Mouse (Mus musculus) T-helper 2 cell (primary cell): ENCODE measurements around the gene Gm20906.
"Not testable (repeated sequence)": the region's sequence is repeated elsewhere in the genome, so short reads cannot be mapped to it uniquely, and the experiment has no call there.

ENCODE experiments used
- in situ Hi-C: fragments of 300-600 bp; cut with MboI, MseI; formaldehyde crosslinking; loops from one replicate; pipeline ENCODE4 v1.15.1; 2025; ENCODE audit warnings: high pct_unique_total_duplicates

Gene Gm20906

GRCm38 (mm10) chrY:87550666-87551065 is at the start of gene Gm20906:
Gene Gm20906 (plus strand): TSS chrY:87550966.
- in situ Hi-C loops, result not testable (repeated sequence)
